Mouse (Mus musculus) lung, adult 2 months (tissue): ENCODE measurements around the gene Robo1. TPM values are rescaled to one million over a fixed set of nuclear protein-coding genes. Genes with fewer than 3 reads are reported as not detected.
A peak's percentile ranks its signal among the peaks of the same experiment; 100 is the strongest.

Experiments used
- DNase-seq: peaks from one replicate; pipeline ENCODE4 v3.0.0; 2022
- H3K4me1 ChIP-seq: fragments of 200-500 bp; 2 replicates; pipeline ENCODE4 v1.6.1; 2011; ENCODE audit warnings: low read length; ENCODE audit not compliant: control insufficient read depth, insufficient read depth
- H3K4me3 ChIP-seq: fragments of 200-500 bp; replicated peaks from 2 replicates; pipeline ENCODE3; 2011; ENCODE audit warnings: low read depth, mild to moderate bottlenecking, control low read depth, low read length; ENCODE audit errors: extremely low read depth
- CTCF ChIP-seq: fragments of 200-500 bp; IDR thresholded peaks from 2 replicates; pipeline ENCODE4 v1.5.1; 2011; ENCODE audit warnings: mild to moderate bottlenecking, low read length, control low read depth; ENCODE audit not compliant: insufficient read depth
- POLR2A ChIP-seq: fragments of 200-500 bp; IDR thresholded peaks from 2 replicates; pipeline ENCODE4 v1.6.1; 2011; ENCODE audit warnings: low read depth, mild to moderate bottlenecking, control low read depth, low read length, borderline replicate concordance; ENCODE audit errors: extremely low read depth
- WGBS: fragments of 180-500 bp; shearing (Covaris S2); methylation state at CpG from one replicate; pipeline ENCODE4 v1.1.7; 2018; 5-methylcytosine and 5-hydroxymethylcytosine counted together
- polyA plus RNA-seq: library from polyadenylated mRNA; depleted of rRNA; stranded (reverse); fragments of >200 nt; gene quantifications from 2 replicates; pipeline ENCODE4 v1.2.3, GENCODE M21; 2012

Gene Robo1
- polyA plus RNA-seq, 1 experiment: 8.3 TPM

DNA sequence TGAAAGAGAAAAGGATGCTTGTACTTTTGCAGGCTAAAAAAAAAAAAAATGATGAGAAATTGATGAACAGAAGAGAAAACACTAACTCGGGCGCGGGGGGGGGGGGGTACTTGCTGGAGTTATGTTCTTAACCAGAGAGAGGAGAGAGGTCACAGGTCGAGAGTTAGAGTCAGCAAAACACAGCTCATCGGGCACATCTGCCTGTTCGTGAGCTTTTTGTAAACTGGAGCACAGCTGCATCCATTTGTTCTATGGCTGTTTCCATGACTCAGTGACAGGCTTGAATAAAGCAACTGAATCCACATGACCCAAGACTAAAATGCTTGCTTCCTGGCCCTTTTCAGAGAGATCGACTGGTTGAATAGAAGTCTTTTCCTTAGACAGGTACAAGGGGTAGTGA lies 325.7 kb downstream of the Robo1 start:
- no peak for DNase-seq
- WGBS: 37% methylated on average over 7 of the region's 7 CpGs
- no peak overlapping the region for H3K4me3 ChIP-seq
- TF ChIP-seq CTCF (no peak), POLR2A (no peak)
- H3K4me1 ChIP-seq: peaks cover 3% of the 10 kb centered on the region; the same call in 1 of the 2 replicates

DNA sequence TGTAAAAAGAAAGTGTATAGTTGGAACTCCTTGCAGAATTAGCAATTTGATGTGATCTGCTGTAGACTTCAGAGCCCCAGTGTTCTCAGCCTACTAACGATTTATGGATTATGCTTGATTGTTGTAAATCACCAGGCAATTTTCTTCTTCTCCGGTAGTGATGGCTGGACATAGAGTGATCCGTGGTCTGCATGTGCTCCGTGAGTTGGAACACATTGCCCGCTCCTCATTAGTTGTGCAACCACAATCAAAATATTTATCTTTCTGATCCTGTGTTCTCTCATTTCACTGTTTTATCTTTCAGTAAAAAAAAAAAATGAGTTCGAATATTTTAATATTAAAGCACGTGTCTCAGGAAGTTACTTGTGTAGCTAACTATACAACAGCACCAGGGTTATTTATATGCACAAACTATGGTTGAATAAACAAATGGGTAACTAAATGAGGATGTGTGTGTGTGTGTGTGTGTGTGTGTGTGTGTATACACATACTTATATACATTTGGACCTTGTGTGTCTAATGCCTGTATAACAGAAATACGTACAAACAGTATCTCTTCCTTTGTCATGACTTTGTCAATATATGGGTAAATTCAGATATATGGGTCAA lies 331.3 kb downstream of the Robo1 start:
- H3K4me1 ChIP-seq: peaks cover 7% of the 10 kb centered on the region; the same call in 1 of the 2 replicates
- WGBS: 57% methylated on average over 8 of the region's 8 CpGs
- DNase-seq: no peak
- no peak overlapping the region for H3K4me3 ChIP-seq
- TF ChIP-seq CTCF (no peak), POLR2A (no peak)

DNA sequence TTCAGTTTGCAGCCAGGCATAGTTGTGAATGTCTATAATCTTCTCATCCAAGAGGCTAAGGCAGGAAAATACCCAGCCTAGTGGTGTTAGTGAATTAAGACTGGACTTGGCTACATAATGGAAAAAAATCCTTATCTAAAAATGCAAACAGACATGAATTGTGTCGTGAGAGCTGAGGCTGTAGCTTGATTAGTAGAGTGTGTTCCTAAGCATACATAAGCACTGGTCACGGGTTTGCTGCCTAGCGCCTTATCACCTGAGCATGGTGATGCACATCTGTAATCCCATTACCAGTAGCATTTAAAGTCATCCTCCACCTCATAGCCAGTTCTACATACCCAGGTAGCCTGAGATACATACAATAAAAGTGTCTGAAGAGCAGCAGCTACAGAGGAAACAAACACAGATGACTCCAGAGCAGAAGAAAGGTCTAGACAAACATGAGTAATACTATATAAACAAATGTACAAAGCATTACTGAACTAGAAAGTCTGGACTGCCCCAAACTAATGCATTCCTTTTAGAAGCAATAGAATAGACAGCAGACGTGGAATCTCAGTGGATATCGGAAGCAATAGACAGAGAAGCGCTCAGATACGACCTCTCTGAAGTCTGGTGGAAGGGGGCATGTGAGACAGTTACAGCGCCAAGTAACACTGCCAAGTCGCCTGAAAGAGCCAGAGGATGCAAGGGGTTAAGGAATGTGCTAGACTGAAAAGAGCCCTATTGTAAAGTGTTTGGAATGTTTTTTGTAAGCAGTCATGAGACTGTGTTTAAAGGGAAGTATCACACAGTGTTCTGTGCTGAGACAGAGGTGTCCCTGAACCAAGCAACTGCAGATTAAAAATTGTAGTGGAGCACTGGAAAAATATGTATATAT lies 333.1 kb downstream of the Robo1 start:
- H3K4me3 ChIP-seq: no peak overlapping the region
- WGBS: 49% methylated on average over 9 of the region's 9 CpGs
- H3K4me1 ChIP-seq: peaks cover 7% of the 10 kb centered on the region; the same call in 1 of the 2 replicates
- no peak for DNase-seq
- TF ChIP-seq CTCF (no peak), POLR2A (no peak)

DNA sequence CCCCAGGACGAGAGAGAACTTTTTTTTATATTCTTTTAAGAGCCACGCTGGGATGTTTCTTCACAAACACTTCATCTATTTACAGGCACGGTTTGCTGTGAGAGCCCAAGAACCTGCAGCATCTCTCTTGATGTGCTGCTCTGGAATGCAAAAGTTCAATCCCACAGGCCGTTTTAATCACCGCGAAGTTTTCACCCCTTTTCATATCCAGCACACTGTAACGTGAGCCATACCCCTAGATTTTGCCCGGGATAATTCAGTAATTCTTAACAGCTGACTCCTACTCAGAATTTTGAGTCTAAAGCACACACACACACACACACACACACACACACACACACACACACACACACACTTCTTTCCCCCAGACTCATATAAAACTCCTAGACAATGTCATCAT lies 337.8 kb downstream of the Robo1 start:
- Histone ChIP-seq H3K4me3 (no peak overlapping the region), H3K4me1 (peaks cover 5% of the 10 kb centered on the region; the same call in 1 of the 2 replicates)
- no peak for TF ChIP-seq CTCF
- no peak for TF ChIP-seq POLR2A
- no peak for DNase-seq
- 25% methylated on average over 8 of the region's 8 CpGs for WGBS

DNA sequence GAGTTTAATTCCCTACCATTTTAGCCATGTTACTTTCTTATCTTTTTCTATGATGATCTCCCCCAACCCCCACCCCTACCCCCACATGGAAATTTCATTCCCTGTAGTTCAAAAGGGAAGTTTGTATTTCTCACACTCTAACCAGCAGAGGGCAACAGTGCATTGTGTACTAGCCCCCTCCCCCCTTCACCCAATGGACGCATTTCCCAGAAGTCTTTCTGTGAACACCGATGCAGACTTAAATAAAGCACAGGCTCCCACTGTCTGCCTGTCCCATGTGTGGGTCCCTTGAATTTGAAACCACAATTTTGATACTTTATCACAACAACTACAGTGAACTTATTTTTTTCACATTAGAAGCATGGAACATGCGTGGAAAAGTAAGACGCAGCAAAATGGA lies 341.2 kb downstream of the Robo1 start:
- TF ChIP-seq CTCF (peak; percentile 44), POLR2A (no peak)
- Histone ChIP-seq H3K4me3 (no peak overlapping the region), H3K4me1 (no peaks in the 10 kb centered on the region)
- 32% methylated on average over 4 of the region's 4 CpGs for WGBS
- no peak for DNase-seq

DNA sequence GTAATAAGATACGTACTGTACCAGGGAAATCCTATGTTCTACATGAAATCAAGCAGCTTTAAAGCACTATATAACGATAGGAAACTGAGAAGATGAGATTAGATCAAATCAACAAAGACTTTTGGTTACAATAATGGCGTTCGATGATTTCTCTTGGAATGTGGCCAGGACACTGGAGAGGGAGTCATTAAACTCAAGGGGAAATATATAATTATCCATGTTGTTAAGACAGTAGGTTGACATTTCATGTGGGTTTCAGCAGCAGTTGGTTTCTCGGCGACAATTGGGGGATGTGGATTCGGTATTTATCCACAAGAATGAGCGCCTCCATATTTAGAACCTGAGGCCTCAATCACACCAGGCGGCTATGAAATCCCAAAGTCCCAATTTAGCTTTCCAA lies 347.3 kb downstream of the Robo1 start:
- TF ChIP-seq CTCF: no peak
- TF ChIP-seq POLR2A: no peak
- H3K4me1 ChIP-seq: no peaks in the 10 kb centered on the region
- no peak overlapping the region for H3K4me3 ChIP-seq
- 66% methylated on average over 9 of the region's 9 CpGs for WGBS
- no peak for DNase-seq

DNA sequence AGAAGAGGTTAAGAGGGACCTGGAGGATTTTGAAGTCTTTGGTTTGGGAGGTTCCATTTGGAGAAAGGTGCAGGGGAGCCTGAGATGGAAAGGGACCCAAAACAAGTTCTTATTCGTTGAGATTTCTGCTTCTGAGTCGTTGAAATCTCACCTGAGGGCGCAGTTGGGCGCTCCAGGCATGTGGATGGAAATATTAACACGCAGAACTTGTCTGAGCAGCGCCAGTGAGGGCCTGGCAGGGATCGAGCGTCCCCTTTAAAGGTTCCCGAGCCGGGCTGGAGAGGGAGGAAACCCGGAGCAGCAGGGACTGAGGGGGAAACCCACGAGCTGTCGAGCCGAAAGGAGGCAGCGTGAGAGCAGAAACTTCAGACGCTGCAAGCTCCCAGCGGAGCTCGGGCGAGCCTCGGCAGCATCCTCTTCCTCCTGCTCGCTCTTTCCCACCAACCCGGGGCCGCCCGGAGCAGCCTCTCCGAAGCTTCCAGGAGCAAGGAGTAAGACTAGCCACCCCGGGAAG lies 354.8 kb downstream of the Robo1 start:
- TF ChIP-seq POLR2A (peak; percentile 71; the same call in 1 of the 2 replicates), CTCF (no peak)
- no peaks in the 10 kb centered on the region; the same call in 1 of the 2 replicates for H3K4me1 ChIP-seq
- no peak for DNase-seq
- under 1% methylated on average over 26 of the region's 26 CpGs for WGBS
- H3K4me3 ChIP-seq: peak overlapping the region; percentile 58

DNA sequence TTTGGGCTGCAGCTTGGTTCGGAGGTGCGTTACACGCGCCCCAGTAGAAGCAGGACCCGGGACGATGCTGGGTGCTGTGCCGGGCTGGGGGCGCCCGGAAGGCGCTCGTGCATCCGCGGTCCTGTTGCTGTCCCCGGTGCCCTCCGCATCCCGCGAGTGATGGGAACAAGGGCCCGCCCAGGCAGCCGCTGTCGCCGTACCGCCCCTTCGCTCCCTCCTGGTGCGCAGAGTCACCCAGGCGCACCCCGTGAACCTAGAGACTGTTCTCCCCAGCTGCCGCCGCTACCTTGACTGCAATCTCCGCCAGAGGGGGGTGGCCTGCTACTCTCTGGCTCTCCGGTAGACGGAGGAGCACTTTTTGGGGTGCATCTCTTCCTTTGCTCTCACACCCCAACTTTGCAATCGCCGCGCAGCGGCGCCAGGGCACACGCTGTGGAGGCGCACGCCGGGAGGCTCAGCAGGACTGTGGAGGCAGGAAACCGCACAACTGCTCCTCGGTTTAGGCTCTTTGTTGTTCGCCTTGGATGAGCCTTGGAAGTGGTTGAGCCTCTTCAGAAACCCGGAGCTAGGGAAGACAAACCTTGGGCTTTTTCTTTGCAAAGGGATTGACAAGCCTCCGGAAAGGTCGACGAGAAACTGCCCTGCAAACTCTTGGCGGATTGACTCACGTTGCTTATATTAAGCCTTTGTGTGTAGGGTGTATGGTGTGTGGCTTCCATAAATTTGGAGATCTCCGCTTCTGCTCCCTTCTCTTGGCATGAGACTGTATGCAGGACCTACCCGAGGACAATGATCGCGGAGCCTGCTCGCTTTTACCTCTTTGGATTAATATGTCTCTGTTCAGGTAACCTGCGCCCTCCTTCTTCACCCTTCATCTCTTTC lies 355.5 kb downstream of the Robo1 start:
- WGBS: under 1% methylated on average over 55 of the region's 55 CpGs
- Histone ChIP-seq H3K4me3 (peak overlapping the region; percentile 58), H3K4me1 (no peaks in the 10 kb centered on the region; the same call in 1 of the 2 replicates)
- TF ChIP-seq CTCF (no peak), POLR2A (no peak)
- DNase-seq: peak; percentile 54

DNA sequence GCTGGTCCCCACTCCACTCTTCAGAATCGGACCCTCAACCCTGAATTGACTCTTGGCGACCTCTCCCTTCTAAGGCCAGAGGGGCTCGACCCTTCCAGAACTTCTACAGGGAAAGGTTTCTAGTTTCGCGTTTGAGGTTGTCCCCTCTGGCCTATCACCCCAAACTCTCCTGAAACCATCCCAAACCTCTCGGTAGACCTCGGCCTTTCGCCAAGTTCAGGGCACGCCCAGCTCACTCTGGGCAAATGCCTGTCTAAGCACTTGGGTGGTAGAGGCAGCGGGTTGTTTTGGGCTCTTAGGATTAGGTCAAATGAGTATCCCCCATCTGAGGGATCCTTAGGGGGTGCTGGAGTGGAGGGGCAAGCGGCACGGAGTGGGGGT lies 356.1 kb downstream of the Robo1 start:
- no peak for DNase-seq
- TF ChIP-seq POLR2A (no peak), CTCF (no peak)
- H3K4me1 ChIP-seq: no peaks in the 10 kb centered on the region; the same call in 1 of the 2 replicates
- H3K4me3 ChIP-seq: peak overlapping the region; percentile 58
- 6% methylated on average over 12 of the region's 12 CpGs for WGBS
